Mouse (Mus musculus): Measurements from ENCODE around the gene Akap1. TPM values are rescaled to one million over a fixed set of nuclear protein-coding genes. Genes with fewer than 3 reads are reported as not detected.
"Not testable (repeated sequence)": the region's sequence is repeated elsewhere in the genome, so short reads cannot be mapped to it uniquely, and the experiment has no call there.

Akap1 gene
- polyA plus RNA-seq, 1 experiment = 41.3 TPM

GRCm38 (mm10) chr11:88902762-88903161 lies 38.4 kb upstream of the Akap1 start:
- Histone ChIP-seq H3K27ac (ENCODE audit: control insufficient read depth, insufficient read depth, low read length) (no peak overlapping the region), H3K4me3 (ENCODE audit: control insufficient read depth, insufficient read depth, low read length) (no peak overlapping the region), H3K4me1 (replicated peaks; ENCODE audit: control insufficient read depth, insufficient read depth, low read length) (peaks cover 3% of the 10 kb centered on the region; the same call in 1 of the 2 replicates), H3K36me3 (ENCODE audit: control insufficient read depth, insufficient read depth, low read length) (no peaks in the 10 kb centered on the region), H3K27me3 (ENCODE audit: control insufficient read depth, insufficient read depth, low read length) (no peaks in the 10 kb centered on the region)
- TF ChIP-seq POLR2A (IDR thresholded peaks at IDR 0.05; ENCODE audit: control insufficient read depth, extremely low read depth, insufficient read depth, low read length, poor library complexity) (no peak), CTCF (IDR thresholded peaks at IDR 0.05; ENCODE audit: borderline replicate concordance, control insufficient read depth, extremely low read depth, insufficient read depth, low read length, poor library complexity) (no peak)
- no peak for DNase-seq
- WGBS = 89% methylated on average over 6 of the region's 6 CpGs

GRCm38 (mm10) chr11:88901341-88901802 lies 37.0 kb upstream of the Akap1 start:
- Histone ChIP-seq H3K27ac (ENCODE audit: control insufficient read depth, insufficient read depth, low read length) (no peak overlapping the region), H3K4me3 (ENCODE audit: control insufficient read depth, insufficient read depth, low read length) (no peak overlapping the region), H3K36me3 (ENCODE audit: control insufficient read depth, insufficient read depth, low read length) (no peaks in the 10 kb centered on the region), H3K27me3 (ENCODE audit: control insufficient read depth, insufficient read depth, low read length) (no peaks in the 10 kb centered on the region), H3K4me1 (replicated peaks; ENCODE audit: control insufficient read depth, insufficient read depth, low read length) (peaks cover 3% of the 10 kb centered on the region; the same call in 1 of the 2 replicates)
- TF ChIP-seq POLR2A (IDR thresholded peaks at IDR 0.05; ENCODE audit: control insufficient read depth, extremely low read depth, insufficient read depth, low read length, poor library complexity) = no peak
- no peak for TF ChIP-seq CTCF (IDR thresholded peaks at IDR 0.05; ENCODE audit: borderline replicate concordance, control insufficient read depth, extremely low read depth, insufficient read depth, low read length, poor library complexity)
- no peak for DNase-seq
- WGBS = 78% methylated on average over 7 of the region's 7 CpGs

GRCm38 (mm10) chr11:88899561-88899960 lies 35.2 kb upstream of the Akap1 start:
- Histone ChIP-seq H3K27me3 (ENCODE audit: control insufficient read depth, insufficient read depth, low read length) (no peaks in the 10 kb centered on the region), H3K4me1 (replicated peaks; ENCODE audit: control insufficient read depth, insufficient read depth, low read length) (peaks cover 3% of the 10 kb centered on the region; the same call in 1 of the 2 replicates), H3K4me3 (ENCODE audit: control insufficient read depth, insufficient read depth, low read length) (no peak overlapping the region), H3K36me3 (ENCODE audit: control insufficient read depth, insufficient read depth, low read length) (no peaks in the 10 kb centered on the region), H3K27ac (ENCODE audit: control insufficient read depth, insufficient read depth, low read length) (no peak overlapping the region)
- 93% methylated on average over 6 of the region's 6 CpGs for WGBS
- TF ChIP-seq CTCF (IDR thresholded peaks at IDR 0.05; ENCODE audit: borderline replicate concordance, control insufficient read depth, extremely low read depth, insufficient read depth, low read length, poor library complexity) = no peak
- TF ChIP-seq POLR2A (IDR thresholded peaks at IDR 0.05; ENCODE audit: control insufficient read depth, extremely low read depth, insufficient read depth, low read length, poor library complexity) = no peak
- DNase-seq = no peak

- Histone ChIP-seq H3K36me3 (ENCODE audit: control insufficient read depth, insufficient read depth, low read length) (no peaks in the 10 kb centered on the region), H3K27ac (ENCODE audit: control insufficient read depth, insufficient read depth, low read length) (no peak overlapping the region), H3K27me3 (ENCODE audit: control insufficient read depth, insufficient read depth, low read length) (no peaks in the 10 kb centered on the region), H3K4me3 (ENCODE audit: control insufficient read depth, insufficient read depth, low read length) (no peak overlapping the region), H3K4me1 (replicated peaks; ENCODE audit: control insufficient read depth, insufficient read depth, low read length) (peaks cover 3% of the 10 kb centered on the region; the same call in 1 of the 2 replicates)
- TF ChIP-seq CTCF (IDR thresholded peaks at IDR 0.05; ENCODE audit: borderline replicate concordance, control insufficient read depth, extremely low read depth, insufficient read depth, low read length, poor library complexity) (no peak), POLR2A (IDR thresholded peaks at IDR 0.05; ENCODE audit: control insufficient read depth, extremely low read depth, insufficient read depth, low read length, poor library complexity) (no peak)
- DNase-seq = no peak
- WGBS = 91% methylated on average over 4 of the region's 4 CpGs
Measured at GRCm38 (mm10) chr11:88898380-88898763, 34.0 kb upstream of the Akap1 start.

GRCm38 (mm10) chr11:88897624-88898379 lies 33.4 kb upstream of the Akap1 start:
- Histone ChIP-seq H3K36me3 (ENCODE audit: control insufficient read depth, insufficient read depth, low read length) (no peaks in the 10 kb centered on the region), H3K4me1 (replicated peaks; ENCODE audit: control insufficient read depth, insufficient read depth, low read length) (peaks cover 3% of the 10 kb centered on the region; the same call in 1 of the 2 replicates), H3K27ac (ENCODE audit: control insufficient read depth, insufficient read depth, low read length) (no peak overlapping the region), H3K27me3 (ENCODE audit: control insufficient read depth, insufficient read depth, low read length) (no peaks in the 10 kb centered on the region), H3K4me3 (ENCODE audit: control insufficient read depth, insufficient read depth, low read length) (no peak overlapping the region)
- DNase-seq = no peak
- TF ChIP-seq CTCF (IDR thresholded peaks at IDR 0.05; ENCODE audit: borderline replicate concordance, control insufficient read depth, extremely low read depth, insufficient read depth, low read length, poor library complexity) = no peak
- TF ChIP-seq POLR2A (IDR thresholded peaks at IDR 0.05; ENCODE audit: control insufficient read depth, extremely low read depth, insufficient read depth, low read length, poor library complexity) = no peak
- 78% methylated on average over 15 of the region's 15 CpGs for WGBS

GRCm38 (mm10) chr11:88895800-88896232 lies 31.4 kb upstream of the Akap1 start:
- peak overlapping the region; percentile 54 for H3K4me3 ChIP-seq (ENCODE audit: control insufficient read depth, insufficient read depth, low read length)
- not testable (repeated sequence) for H3K4me1 ChIP-seq (replicated peaks; ENCODE audit: control insufficient read depth, insufficient read depth, low read length); H3K36me3 ChIP-seq (ENCODE audit: control insufficient read depth, insufficient read depth, low read length); H3K27me3 ChIP-seq (ENCODE audit: control insufficient read depth, insufficient read depth, low read length); H3K27ac ChIP-seq (ENCODE audit: control insufficient read depth, insufficient read depth, low read length)
- 32% methylated on average over 36 of the region's 39 CpGs for WGBS
- DNase-seq = peak; percentile 22

GRCm38 (mm10) chr11:88895235-88895634 lies 30.8 kb upstream of the Akap1 start:
- not testable (repeated sequence) for H3K36me3 ChIP-seq (ENCODE audit: control insufficient read depth, insufficient read depth, low read length); H3K4me1 ChIP-seq (replicated peaks; ENCODE audit: control insufficient read depth, insufficient read depth, low read length); H3K27ac ChIP-seq (ENCODE audit: control insufficient read depth, insufficient read depth, low read length); H3K27me3 ChIP-seq (ENCODE audit: control insufficient read depth, insufficient read depth, low read length)
- 49% methylated on average over 15 of the region's 20 CpGs for WGBS
- DNase-seq = peak; percentile 33
- H3K4me3 ChIP-seq (ENCODE audit: control insufficient read depth, insufficient read depth, low read length) = peak overlapping the region; percentile 54

GRCm38 (mm10) chr11:88894279-88894678 lies 29.9 kb upstream of the Akap1 start:
- DNase-seq; H3K27me3 ChIP-seq (ENCODE audit: control insufficient read depth, insufficient read depth, low read length); H3K4me3 ChIP-seq (ENCODE audit: control insufficient read depth, insufficient read depth, low read length); H3K27ac ChIP-seq (ENCODE audit: control insufficient read depth, insufficient read depth, low read length); H3K4me1 ChIP-seq (replicated peaks; ENCODE audit: control insufficient read depth, insufficient read depth, low read length); H3K36me3 ChIP-seq (ENCODE audit: control insufficient read depth, insufficient read depth, low read length): not testable (repeated sequence)
- WGBS = 96% methylated on average over 11 of the region's 14 CpGs

GRCm38 (mm10) chr11:88893501-88893900 lies 29.1 kb upstream of the Akap1 start:
- H3K27ac ChIP-seq (ENCODE audit: control insufficient read depth, insufficient read depth, low read length); H3K4me1 ChIP-seq (replicated peaks; ENCODE audit: control insufficient read depth, insufficient read depth, low read length); H3K36me3 ChIP-seq (ENCODE audit: control insufficient read depth, insufficient read depth, low read length); H3K27me3 ChIP-seq (ENCODE audit: control insufficient read depth, insufficient read depth, low read length); H3K4me3 ChIP-seq (ENCODE audit: control insufficient read depth, insufficient read depth, low read length); DNase-seq: not testable (repeated sequence)
- WGBS = 96% methylated on average over 3 of the region's 8 CpGs

- not testable (repeated sequence) for H3K27ac ChIP-seq (ENCODE audit: control insufficient read depth, insufficient read depth, low read length); H3K36me3 ChIP-seq (ENCODE audit: control insufficient read depth, insufficient read depth, low read length); H3K27me3 ChIP-seq (ENCODE audit: control insufficient read depth, insufficient read depth, low read length); H3K4me1 ChIP-seq (replicated peaks; ENCODE audit: control insufficient read depth, insufficient read depth, low read length); H3K4me3 ChIP-seq (ENCODE audit: control insufficient read depth, insufficient read depth, low read length)
- peak; percentile 5 for DNase-seq
- 99% methylated on average over 23 of the region's 24 CpGs for WGBS
Measured at GRCm38 (mm10) chr11:88892789-88893188, 28.4 kb upstream of the Akap1 start.
